Mouse (Mus musculus): ENCODE measurements around the gene Palm3.

Palm3 gene

DNA sequence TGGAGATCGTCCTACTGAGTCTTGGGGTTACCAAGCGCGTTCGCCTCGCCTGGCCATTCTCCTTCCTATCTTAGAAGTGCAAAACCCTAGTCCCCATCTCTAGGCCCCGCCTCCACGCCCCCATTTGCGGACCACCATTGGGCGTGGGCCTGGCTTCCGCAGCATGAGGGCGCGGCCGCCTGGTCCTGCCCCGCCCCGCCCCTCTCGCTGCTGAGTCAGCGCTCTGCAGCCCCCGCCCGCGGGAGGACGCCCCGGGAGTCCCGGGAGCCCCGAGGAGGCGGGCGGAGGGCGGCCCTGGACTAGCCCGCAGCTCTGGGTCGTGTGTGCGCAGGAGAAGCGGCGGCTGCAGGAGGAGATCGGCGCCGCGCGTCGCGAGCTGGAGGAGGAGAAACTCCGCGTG is 4.6 kb downstream of the Palm3 start:
- no peak for DNase-seq

DNA sequence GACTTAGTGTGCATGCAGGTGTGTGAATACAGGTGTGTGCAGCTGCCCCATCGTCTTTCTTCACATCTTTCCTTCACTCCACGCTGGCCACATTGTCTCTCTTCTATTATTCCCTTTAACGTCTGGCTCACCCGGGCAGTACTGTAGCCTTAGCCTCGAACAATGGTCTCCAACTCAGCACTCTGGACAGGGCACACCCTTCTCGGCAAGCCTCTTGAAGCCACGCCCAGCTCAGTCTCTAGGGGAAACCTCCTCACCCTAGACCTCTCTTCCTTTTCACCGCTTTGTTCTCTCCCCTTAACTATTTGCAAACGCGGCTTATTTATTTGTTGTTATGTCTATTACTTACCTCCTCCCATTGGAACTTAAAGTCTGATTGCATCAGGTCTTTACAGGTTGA is 6.2 kb downstream of the Palm3 start:
- no peak for DNase-seq

DNA sequence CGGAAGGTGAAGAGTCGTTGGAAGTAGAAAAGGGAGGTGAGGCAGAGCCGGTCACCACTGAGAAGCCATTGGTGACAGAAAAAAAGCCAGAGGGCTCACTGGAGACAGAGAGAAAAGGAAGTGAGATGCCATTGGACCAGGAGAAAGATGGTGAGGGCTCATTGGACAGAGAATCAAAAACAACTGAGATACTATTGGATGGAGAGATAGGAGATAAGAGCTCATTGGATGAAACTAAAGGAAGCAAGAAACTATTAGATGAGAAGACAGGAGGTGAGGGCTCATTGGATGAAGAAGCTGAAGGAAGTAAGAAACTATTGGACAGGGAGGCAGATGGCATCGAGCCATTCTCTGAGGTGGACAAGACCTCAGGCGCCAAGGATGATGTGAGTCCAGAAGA is 8.0 kb downstream of the Palm3 start:
- no peak for DNase-seq

DNA sequence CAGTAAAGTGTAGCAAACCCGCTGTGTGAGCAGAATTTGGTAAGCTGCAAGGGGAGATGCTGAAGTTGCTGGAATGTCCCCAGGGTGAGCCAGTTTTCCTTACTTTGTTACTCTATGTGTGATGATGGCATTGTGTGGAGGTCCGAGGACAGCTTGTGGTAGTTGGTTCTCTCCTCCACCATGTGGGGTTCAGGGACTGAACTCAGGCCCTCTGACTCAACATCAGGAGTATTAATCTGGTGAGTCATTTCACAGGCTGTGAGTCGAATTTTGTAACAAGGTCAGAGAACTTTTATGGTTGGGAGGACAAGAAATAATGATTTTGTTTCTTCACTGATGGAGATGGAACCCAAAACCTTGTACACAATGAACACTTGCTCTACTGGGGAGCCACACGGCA is 11.5 kb downstream of the Palm3 start:
- no peak for DNase-seq

DNA sequence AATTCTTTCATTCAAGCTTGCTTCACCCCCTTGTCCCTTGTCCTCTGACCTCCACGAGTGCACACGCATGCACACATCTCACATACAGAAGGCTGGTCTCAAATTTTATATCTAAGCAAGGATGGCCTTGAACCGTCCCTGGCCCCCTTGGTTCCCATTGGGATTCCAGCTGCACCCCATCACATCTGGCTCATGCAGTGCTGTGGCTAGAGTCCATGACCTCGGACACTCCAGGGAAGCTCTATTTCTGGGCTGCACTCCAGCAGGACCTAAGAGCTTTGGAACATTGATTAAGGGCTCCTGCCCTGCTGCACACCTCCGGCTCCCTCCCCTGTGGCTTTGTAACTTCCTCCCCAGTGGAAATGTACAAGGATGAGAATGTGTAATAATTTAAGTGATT is 16.7 kb downstream of the Palm3 start:
- no peak for DNase-seq

DNA sequence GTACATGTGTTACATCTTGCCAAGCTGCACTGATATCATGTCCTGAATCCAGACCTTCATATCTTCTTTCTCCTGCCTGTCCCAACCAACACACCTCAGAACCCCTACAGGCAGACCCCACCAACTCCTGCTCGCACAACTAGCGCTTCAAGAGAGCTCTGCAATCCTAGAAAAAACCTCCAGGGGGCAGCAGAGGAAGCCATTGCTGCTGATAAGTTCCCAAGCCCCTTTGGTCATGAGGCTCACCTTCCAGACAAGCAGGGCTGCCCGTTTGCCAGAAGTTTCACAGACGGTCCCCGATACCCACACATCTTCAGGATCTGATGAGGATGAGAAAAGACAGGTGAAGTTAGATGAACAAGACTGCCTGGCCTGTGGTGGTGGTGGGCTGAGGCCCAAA is 17.8 kb downstream of the Palm3 start:
- peak; percentile 78 for DNase-seq

DNA sequence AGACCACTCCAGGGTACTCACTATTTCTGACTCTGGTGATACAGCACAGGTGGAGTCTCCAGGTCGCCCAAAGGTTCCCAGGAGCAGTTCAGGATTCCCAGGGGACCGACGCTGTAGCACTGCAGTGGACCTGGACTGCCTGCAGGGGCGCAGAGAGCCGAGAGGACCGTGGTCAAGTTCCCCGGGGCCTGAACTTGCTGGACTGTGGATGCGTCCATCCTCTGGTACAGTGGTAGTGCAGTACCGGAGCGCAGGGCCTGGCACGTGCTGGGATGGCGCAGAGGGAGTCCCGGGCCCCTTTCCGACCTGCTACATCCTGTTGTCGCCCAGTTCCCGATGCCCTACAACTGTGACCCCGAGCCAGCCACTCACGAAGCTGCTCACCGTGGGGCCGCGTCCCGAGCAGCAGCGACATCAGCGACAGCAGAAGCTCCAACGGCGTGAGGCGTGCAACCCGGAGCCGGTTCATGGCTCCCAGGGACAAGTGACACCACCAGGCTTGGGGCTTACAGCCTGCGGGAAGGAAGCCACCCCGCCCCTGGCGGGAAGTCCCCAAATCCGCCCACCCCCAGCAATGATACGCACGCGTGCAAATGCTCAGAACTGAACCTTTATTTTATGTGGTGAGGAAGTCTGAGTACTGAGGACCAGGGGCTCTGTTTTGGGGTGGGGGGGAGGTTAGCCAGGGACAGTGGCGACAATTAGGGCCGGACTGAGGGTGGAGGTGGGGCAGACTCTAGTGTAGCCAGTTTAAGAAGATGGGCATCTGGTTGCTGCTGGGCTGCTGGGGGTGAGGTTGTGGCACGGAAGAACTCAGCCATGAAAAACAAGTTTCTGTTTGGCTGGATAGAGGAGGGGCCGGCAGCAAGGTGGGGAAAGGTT is 21.0 kb downstream of the Palm3 start, which contains the start of gene Il27ra:
TSS of gene Il27ra (minus strand) at position 524 of the 882 bp plus-strand sequence.
- DNase-seq: peak; percentile 74

DNA sequence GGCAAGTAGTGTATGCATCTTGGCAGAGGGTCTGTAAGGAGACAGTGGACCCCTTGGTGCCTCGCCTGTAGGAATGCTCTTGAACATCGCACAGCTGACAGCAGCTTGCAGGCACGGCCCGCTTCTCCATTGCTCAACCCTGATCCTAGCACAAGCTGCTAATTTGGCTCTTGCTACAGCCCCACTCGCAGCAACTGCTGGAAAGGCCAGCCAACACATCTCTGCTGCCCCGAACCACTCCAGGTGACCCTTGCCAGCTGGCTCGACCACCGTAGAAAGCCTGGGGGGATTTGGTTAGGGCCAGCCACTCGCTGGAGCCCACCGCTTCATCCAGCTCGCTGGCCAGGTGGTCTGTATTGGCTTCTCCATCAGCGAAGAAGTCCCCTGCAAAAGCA is 21.7 kb downstream of the Palm3 start:
- no peak for DNase-seq

DNA sequence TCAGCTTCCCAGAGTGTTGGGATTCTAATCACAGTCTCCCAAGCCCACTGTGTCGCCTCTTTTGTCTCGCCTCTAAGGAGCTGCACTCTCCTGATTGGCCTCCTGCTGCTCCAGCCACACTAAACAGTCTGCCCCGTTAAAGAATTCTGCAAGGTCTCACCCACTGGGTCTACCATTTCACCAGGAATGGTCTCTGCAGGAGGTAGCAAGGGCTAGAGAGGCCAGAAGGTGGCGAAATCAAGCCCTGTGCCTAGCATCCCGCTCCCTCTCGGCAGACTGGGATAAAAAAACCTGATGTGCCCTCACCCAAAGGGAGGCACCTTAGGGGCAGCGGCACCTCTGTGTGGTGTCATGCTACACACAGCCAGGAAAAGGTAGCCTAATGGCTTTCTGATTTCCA is 22.8 kb downstream of the Palm3 start:
- no peak for DNase-seq

DNA sequence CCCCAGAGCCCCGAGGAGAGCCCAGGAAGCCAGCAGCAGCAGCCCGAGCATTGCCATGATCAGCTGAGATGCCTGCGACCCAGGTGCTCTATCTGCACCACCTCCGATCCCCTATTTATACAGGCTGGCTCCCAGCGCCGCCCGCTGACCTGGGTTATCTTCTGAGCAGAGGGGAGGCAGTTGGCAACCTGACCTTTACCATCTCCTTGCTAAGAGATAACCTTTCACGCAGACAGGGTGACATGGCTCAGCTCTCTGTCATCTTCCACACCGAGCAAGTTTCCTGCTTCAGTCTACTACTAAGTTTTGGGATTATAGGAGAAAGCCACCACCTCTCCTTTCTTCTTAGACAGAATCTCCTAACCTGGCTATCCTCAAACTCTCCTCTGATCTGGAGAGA is 23.6 kb downstream of the Palm3 start, which contains the start of gene Rln3:
TSS of gene Rln3 (minus strand) at position 101 of the 400 bp plus-strand sequence.
- DNase-seq: no peak

DNA sequence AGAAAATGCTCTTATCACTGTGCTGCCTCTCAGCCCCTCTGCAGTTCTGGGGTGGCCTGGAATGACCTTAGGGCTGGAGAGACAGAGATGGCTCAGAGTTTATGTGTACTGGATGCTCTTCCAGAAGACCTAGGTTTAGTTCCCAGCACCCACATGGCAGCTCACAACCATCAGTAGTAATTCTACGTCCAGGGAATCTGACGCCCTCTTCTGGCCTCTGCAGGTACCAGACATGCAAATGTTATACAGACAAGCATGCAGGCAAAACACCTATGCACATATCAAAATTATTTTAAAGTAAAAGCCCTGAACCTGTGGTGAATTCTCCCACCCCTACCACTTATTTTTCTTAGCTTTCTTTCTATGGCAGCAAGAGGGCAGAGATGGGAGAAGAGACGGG is 25.2 kb downstream of the Palm3 start:
- no peak for DNase-seq

DNA sequence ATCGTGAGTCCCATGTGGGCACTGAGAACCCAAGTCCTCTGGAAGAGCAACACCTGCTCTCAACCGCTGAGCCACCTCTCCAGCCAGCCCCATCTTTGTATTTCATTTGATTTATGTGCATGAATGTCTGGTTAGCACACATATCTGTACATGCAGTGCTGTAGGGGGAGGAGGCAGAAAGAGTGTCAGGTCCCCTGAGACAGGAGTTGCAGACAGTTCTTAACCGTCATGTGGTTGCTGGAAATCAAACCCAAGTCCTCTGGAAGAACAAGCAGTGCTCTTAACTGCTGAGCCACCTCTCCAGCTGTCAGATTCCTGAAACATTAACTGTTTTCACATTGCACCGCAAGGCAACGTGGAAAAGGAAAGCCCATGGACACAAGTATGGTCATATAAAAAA is 26.9 kb downstream of the Palm3 start:
- no peak for DNase-seq

DNA sequence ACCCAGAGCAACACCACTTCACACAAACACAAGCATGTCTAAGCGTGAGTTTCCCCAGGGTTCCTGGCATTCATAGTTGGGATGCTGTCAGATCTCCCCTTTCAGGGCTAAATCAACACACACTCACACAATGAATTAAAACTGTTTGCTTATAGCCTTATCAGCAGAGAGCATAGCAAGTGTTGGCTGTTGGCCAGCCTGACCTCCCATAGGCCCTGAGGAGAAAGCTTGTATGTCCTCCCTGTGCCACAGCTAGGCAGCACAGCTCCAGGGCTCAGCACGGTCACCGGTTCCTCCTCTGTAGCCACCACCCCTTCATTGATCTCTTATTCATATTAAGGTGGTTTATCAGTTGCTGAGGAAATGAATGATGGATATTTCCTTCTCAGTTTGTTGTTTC is 31.5 kb downstream of the Palm3 start:
- no peak for DNase-seq

DNA sequence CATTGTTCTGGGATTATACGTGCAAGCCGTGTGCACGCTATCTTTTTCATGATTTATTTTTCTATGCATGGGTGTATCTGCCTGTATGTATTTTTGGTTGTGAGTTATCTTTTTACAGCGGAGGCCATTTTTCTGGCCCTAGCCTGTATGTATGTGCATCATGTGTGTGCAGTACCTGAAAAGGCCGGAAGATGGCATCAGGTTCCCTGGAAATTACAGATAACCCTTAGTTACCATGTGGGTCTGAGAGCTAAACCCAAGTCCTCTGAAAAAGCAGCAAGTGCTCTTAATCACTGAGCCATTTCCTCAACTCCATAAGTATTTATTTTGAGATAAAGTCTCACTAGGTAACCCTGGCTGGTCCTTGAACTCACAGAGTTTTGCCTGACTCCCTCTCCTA is 32.0 kb downstream of the Palm3 start:
- no peak for DNase-seq

DNA sequence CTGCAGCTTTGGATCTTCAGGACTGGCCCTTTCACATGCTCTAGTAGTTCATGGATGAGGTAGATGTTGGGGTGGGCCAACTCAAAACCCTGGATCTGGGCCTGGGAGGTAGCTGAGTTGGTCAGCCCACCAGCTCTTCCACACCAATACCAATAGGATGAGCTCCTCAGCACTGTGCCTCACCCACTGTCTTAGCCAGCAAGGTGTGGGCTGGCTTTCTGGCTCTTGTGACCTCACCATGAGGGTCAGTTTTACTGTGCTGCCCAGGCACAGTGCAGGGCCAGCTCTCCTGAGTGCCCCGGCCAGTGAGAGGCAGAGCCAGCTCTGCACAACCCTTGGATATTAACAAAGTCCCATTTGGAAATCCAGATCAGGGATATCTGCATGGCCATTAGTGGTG is 36.6 kb downstream of the Palm3 start:
- no peak for DNase-seq

DNA sequence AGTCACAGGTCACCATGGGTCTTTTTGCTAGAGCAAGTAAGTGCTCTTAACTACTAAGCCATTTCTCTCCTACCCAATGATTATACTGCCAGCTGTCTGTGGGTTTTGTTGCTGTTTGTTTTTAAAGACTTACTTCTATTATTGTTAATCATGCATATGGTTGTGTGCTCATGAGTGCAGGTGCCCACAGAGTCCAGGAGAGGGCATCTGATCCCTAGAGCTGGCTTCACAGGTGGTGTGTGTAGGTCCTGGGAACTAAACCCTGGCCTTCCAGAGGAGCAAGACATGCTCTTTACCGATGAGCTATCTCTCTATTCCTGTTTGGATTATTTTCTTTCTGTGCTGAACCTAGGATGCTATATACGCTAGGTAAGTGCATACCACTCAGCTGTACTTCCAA is 38.0 kb downstream of the Palm3 start:
- no peak for DNase-seq

DNA sequence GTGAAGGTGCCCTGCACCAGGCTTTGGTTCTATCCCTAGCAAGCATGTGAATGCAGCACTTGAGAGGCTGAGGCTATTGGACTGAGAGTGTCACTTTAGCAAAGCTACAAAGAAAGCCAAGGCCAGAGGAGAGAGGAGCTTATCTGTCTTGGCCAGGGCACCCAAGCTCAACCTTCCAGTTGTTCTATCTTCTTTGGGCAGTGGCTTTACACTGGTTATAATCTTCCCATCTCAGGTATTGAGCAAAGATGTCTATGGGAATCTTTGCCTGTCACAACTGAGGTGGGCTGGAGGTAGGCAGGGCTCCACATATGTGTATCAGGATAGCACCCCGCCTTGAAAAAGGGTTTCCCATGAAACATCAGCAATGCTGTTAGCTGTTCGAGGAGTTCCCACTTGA is 39.0 kb downstream of the Palm3 start:
- no peak for DNase-seq

DNA sequence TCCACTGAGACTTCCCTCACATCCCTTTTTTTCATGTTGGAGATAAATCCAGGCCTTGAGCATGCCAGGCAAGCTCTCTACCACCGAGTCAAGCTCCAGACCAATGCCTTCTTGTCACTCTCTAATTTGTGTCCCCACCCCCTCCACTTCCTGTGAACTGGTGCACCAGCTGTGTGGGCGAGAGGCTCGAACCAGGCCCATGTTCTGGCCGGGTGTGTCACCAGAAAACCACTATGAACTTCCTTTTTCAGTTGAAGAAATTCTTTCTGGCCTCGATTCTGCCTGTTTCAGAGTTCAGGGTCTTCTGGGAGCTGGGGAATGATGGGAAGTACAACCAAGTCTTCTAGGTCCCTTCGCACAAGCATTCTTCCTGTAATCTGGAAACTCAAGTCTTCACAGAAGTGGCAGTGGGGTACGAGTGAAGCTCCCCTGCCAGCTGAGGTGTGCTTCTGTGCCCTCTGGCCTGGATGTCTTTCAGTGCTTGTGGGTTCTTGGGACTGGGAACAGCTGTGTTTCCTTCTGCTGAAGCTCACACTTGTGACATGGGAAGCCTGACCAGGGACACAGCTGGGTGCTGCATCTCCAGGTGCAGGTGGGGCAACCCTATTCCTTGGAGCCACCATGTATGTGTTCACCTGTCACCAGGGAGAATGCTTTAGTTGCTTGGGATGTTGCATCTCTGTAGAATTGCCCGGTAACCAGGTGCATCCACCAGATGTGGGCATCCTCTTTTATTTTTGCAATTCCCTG is 42.8 kb downstream of the Palm3 start:
- DNase-seq: no peak

DNA sequence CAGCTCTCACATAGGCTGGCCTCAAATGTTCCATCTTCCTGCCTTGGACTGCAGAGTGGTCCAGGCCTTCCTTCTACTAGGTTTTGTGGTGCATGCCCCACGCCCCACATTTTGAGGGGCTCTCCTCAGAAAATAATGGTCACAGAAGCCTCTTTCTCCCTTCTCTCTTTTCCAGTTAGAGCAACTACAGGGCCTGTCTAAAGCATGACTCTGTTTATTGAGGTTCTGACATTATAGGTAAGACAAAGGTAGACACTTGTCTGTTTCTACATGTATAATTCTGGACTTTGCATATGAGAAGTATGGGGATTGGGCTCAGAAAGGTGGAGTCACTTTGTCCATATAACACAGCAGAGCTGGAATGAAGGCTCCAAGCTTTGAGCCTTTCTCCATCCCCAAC is 43.8 kb downstream of the Palm3 start, which contains the start of gene Gm10643:
TSS of gene Gm10643 (minus strand) at position 101 of the 400 bp plus-strand sequence.
- DNase-seq: no peak

DNA sequence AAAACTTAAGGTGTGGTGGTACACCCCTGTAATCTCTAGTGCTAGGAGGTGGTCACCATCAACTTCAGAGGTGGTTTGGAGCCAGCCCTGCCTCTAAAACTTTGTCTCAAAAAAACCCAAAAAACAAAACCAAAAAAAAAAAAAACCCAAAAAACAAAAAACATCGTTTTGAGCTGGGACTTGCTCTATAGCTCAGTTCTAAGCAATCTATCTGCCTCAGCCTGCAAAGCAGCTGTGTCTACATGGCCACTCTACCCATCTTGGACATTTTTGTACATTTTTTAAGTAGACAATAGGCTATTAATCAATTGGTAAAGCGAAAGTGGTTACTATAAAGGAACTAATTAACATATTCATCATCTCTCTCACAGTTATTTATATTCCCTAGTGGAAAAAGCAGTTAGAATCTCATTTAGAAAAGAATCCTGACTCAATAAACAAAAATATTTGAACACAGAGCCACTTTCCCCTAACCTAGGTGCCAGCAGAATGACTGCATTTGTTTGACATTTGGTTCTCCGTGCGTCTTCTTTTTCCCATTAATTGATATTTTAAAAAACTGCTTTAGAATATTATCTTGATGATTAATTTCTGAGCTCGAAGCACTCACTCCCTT is 44.3 kb downstream of the Palm3 start:
- no peak for DNase-seq

DNA sequence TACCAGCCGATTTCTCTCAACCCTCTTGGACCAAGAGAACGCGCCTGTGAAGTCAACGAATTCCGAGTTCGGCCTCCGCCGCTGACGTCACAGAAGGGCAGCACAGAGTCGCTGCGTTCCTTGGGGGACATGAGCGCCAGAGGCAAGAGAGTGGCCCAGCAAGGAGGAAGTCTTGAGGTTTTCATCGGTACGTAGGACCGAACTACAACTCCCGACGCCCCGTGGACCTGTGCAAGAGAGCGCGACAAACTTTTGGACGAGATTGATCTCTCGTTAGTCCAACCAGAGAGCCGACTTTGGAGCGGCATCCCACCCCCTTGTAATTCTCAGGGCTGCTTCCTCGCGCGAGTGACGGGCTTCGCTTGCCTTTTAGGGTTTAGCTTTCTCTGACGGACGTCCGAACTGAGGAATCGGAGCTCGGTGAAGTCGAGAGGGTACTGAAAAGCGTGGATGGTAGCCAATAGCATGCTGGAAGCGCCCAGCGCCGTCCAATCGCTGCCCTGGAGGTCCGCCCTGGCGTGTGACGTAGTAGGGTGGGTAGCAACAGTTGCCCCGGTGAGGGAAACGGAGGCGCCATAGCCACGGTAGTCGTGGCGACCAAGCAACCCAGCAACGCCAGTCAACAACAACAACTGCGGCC is 45.1 kb downstream of the Palm3 start, which contains the start of gene Rfx1:
TSS of gene Rfx1 (plus strand) at position 544 of the 640 bp plus-strand sequence.
- peak; percentile 98 for DNase-seq

DNA sequence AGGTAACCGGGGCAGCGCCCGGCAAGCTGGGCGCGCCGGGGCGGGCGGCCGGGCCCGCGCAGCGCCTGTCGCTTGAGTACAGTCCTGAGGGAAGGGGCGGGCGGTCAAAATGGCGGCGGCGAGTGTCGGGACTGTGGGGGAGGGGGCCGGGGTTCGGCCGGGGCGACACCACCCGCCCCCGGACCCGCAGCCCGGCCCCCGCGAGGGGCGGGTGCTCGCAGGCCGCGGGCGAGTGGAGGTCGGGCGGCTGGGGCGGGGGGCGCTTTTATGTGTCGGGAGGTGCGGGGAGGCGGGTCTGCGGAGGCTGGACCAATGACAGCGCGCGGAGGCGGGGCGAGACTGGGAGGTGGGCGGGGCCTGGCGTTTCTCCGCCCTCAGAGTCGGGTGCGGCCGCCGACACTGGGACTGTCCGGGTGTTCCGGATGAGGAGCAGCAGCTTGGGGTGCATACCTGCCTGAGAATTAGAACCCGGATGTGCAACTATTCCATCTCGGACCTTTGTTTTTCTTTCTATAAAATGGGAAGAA is 45.8 kb downstream of the Palm3 start:
- DNase-seq: peak; percentile 98

DNA sequence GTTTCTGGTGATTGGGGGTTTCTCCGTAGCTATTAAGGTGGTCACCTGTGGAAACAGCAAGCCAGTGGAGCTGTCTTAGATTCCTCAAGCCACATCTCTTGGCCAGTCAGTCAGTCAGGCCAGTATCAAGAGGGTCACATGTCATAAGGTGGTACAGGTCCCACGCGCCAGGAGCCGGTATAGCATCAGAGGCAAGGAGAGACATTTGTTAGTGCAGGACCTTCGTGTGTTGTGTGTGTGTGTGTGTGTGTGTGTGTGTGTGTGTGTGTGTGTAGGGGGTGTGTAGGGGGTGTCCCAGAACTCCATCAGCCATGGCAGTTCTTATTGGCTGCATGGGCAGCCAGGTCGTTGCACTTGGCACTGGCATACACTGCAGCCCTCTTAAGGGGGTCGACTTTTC is 46.6 kb downstream of the Palm3 start:
- DNase-seq: no peak
